Mouse (Mus musculus) neutrophil, adult 83 days (primary cell): Measurements from ENCODE around the gene Gm3127. TPM values are rescaled to one million over a fixed set of nuclear protein-coding genes. Genes with fewer than 3 reads are reported as not detected.

ENCODE experiments used
- total RNA-seq, 2 experiments: library from RNA; stranded (reverse); gene quantifications; one replicate each; pipeline ENCODE4 v1.2.4; 2023

The Gm3127 gene
- total RNA-seq, result not detected

GRCm38 (mm10) chr14:4164730-4165129, at the start of gene Gm3127:
Gm3127 (plus strand) TSS chr14:4165030.

DNA sequence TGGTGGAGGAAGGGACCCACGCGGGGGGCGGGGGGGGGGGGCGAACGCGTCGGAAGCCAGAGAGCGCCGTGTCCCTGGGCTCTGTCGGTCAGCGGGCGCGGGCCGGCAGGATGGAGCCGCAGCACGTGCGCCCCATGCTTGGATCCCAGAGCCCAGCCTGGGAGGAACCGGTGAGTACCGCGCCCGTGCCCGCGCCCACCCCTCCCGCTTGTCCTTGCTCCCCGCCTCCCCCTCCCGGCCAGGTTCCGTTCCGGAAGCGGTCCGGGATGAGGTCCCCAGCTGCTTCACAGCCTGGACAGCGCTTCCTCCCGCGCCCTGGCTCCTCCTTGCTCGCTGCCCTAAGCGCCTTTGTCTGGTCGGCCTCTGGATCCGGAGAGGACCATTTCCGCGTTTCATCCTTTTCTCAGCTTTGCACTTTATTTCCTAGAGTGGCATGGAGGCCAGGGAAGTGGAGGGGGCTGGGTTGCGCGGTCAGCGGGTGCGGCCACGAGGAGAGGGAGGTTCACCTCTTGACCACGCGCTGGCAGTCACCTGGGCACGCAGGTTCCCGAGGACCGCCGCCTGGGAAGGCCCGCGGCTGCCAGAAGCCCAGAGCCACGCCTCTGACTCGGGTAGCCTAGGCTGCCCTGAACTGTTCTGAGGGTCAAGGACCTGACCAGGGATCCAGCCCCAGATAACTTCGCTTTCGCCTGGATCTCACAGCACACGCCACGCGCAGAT, 17.8 kb downstream of the Gm3127 start, which contains the start of gene Gm2974:
Gm2974 (plus strand) TSS at position 86 of the 720 bp plus-strand sequence.

Other genes with a start within 250 kb of the Gm3127 start
- gene Gm3029, start 233.3 kb upstream of the Gm3127 start, total RNA-seq, result not detected
- gene Gm3095, start 201.5 kb upstream of the Gm3127 start, total RNA-seq, result not detected
- gene Gm3099, start 166.6 kb upstream of the Gm3127 start, total RNA-seq, result not detected
- gene Gm5796, start 141.1 kb upstream of the Gm3127 start, total RNA-seq, result not detected
- not detected for gene Gm3115, start 80.9 kb upstream of the Gm3127 start, total RNA-seq
- not detected for gene Gm8108, start 54.5 kb upstream of the Gm3127 start, total RNA-seq
- gene Gm2974, start 17.5 kb downstream of the Gm3127 start, total RNA-seq, result not detected
- not detected for gene Gm3138, start 84.6 kb downstream of the Gm3127 start, total RNA-seq
- gene Gm3149, start 152.3 kb downstream of the Gm3127 start, total RNA-seq, result not detected
- not detected for gene 2610042L04Rik, start 169.7 kb downstream of the Gm3127 start, total RNA-seq
- not detected for gene Gm3159, start 232.5 kb downstream of the Gm3127 start, total RNA-seq